Mouse (Mus musculus) limb, embryonic 13.5 days (tissue): ENCODE measurements at regions not wholly inside any gene's neighbourhood (a gene's known extent, or its start where the extent isn't known, plus 50 kb on each side); places are given as distances from the start of the nearest gene placed in this dataset.
"Not testable (repeated sequence)": the region's sequence is repeated elsewhere in the genome, so short reads cannot be mapped to it uniquely, and the experiment has no call there.

Experiments used
- ATAC-seq: fragments of 200-750 bp; cut with Nextera tagmentation; 2 replicates; pipeline ENCODE4 v1.8.0; 2017; ENCODE audit warnings: low read depth, moderate number of reproducible peaks, moderate TSS enrichment; ENCODE audit not compliant: low FRiP score
- H3K27ac ChIP-seq: fragments of 300-500 bp; sonication (generic); 2 replicates; pipeline ENCODE4 v1.5.1; 2015; ENCODE audit warnings: inconsistent platforms, mild to moderate bottlenecking, moderate library complexity
- H3K27me3 ChIP-seq: fragments of 300-500 bp; sonication (generic); 2 replicates; pipeline ENCODE4 v1.6.1; 2015; ENCODE audit warnings: mild to moderate bottlenecking, inconsistent platforms
- H3K36me3 ChIP-seq: fragments of 300-500 bp; sonication (generic); 2 replicates; pipeline ENCODE4 v1.6.1; 2015; ENCODE audit warnings: inconsistent platforms, mild to moderate bottlenecking, moderate library complexity
- H3K4me1 ChIP-seq: fragments of 300-500 bp; sonication (generic); 2 replicates; pipeline ENCODE4 v1.6.1; 2015; ENCODE audit warnings: inconsistent platforms
- H3K4me2 ChIP-seq: fragments of 300-500 bp; sonication (generic); replicated peaks from 2 replicates; pipeline ENCODE4 v1.6.1; 2015; ENCODE audit warnings: inconsistent platforms, mild to moderate bottlenecking, moderate library complexity
- H3K4me3 ChIP-seq: fragments of 300-500 bp; sonication (generic); 2 replicates; pipeline ENCODE4 v1.5.1; 2015; ENCODE audit warnings: moderate library complexity, mild to moderate bottlenecking, inconsistent platforms
- H3K9ac ChIP-seq: fragments of 300-500 bp; sonication (generic); 2 replicates; pipeline ENCODE4 v1.6.1; 2015; ENCODE audit warnings: mild to moderate bottlenecking, inconsistent platforms
- H3K9me3 ChIP-seq: fragments of 300-500 bp; sonication (generic); 2 replicates; pipeline ENCODE4 v1.6.1; 2016; ENCODE audit warnings: inconsistent platforms
- WGBS: fragments of 180-500 bp; shearing (Covaris S2); methylation state at CpG from one replicate; pipeline ENCODE4 v1.1.7; 2015; 5-methylcytosine and 5-hydroxymethylcytosine counted together

DNA sequence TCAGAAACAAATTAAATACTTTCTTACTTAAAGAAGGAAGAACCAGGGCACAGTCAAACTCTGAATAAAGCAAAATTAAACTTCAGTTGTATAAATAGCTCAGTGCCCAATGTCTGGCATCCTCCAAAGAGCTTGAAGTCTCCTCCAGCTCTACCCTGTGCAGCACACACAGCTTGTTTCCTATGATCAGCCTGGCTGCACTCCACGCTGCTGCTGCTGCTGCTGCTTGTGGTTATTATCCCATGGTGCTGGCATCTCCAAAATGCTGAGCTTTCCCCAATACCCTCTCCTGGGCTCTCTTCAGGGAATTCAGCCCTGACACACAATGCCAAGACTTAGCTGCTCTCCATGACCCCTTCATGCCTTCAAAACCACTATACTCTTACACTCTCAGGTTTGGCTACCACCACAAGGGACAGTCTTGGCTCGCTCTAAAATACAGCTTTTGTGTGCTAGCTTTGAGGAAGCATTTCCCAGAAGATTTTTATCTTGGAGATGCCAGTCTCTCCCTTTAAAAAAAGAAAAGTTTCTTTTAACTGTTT is 121.0 kb downstream of the Rab10 start:
- H3K27ac ChIP-seq, H3K9me3 ChIP-seq, H3K4me1 ChIP-seq, ATAC-seq, H3K4me2 ChIP-seq, H3K4me3 ChIP-seq, H3K9ac ChIP-seq, H3K36me3 ChIP-seq, H3K27me3 ChIP-seq: not testable (repeated sequence)
- 67% methylated on average over 2 of the region's 2 CpGs for WGBS

DNA sequence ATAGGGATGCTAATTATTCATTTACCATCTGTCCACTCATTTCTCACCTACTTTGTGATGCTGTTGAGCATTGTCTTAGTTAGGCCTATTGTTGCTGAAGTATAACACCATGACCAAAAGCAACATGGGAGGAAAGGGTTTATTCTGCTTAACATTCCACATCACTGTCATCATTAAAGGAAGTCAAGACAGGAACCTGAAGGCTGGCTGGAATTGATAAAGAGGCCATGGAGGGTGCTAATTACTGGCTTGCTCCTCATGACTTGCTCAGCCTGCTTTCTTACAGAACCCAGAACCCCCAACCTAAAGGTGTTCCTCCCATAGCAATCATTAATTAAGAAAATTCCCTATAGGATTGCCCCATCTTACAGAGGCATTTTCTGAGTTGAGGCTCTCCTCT is 121.6 kb downstream of the Rab10 start:
- Histone ChIP-seq H3K9ac (no peak overlapping the region), H3K27me3 (no peaks in the 10 kb centered on the region), H3K27ac (no peak overlapping the region), H3K4me1 (no peaks in the 10 kb centered on the region), H3K4me2 (no peak overlapping the region), H3K4me3 (no peak overlapping the region), H3K9me3 (no peaks in the 10 kb centered on the region), H3K36me3 (no peaks in the 10 kb centered on the region)
- no peak for ATAC-seq

DNA sequence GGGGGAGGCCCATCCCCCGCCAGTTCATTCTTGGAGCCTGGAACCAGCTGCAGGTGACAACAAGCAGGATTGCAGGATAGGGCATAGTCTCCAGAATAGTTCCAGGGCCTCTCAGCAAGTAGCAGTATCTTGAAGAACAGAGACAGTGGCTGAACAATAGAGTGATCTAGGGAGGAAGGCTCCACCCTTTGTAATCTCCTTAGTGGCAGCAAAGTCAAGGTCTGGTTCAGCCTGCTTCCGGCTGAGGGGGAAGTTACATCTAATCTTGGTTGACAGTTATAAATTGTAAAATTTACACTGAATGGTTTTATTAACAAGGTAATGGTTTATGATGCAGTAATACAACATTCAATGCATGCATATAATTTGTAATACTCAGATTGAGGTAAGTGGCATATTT is 136.4 kb downstream of the Rab10 start:
- Histone ChIP-seq H3K27ac (no peak overlapping the region), H3K9ac (no peak overlapping the region), H3K4me2 (no peak overlapping the region), H3K4me1 (no peaks in the 10 kb centered on the region), H3K36me3 (no peaks in the 10 kb centered on the region), H3K27me3 (no peaks in the 10 kb centered on the region), H3K9me3 (no peaks in the 10 kb centered on the region), H3K4me3 (no peak overlapping the region)
- no peak for ATAC-seq
- WGBS, result 81% methylated on average over 2 of the region's 2 CpGs

DNA sequence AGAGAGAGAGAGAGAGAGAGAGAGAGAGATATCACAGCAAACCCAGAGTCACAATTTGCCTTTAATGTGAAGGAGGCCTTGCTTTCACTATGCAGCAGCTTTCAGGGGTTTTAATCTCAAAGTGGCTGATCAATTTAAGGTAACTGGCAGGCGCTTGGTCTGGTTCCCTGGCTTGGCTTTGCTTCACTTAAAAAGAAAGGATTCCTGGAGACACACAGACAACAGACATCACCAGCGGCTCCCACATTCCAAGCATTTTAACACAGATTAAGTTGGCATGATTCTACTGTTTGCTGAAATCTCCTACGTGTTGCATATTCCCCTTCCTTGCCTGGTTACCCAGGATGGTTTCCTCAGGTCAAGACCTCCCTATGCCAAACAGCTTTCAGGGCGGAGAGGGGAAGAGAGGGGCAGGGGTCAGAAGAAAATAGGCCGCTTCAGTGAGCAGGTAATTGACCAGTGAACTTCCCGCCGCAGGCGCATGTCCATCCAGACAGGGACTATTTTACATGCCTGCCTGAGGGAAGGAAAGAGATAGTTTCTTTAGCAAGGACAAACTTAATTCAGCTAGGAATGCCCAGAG is 140.0 kb downstream of the Rab10 start:
- H3K36me3 ChIP-seq, H3K4me1 ChIP-seq, H3K4me2 ChIP-seq, H3K9ac ChIP-seq, H3K27ac ChIP-seq, H3K27me3 ChIP-seq, H3K4me3 ChIP-seq, ATAC-seq, H3K9me3 ChIP-seq: not testable (repeated sequence)
- 50% methylated on average over 8 of the region's 8 CpGs for WGBS

DNA sequence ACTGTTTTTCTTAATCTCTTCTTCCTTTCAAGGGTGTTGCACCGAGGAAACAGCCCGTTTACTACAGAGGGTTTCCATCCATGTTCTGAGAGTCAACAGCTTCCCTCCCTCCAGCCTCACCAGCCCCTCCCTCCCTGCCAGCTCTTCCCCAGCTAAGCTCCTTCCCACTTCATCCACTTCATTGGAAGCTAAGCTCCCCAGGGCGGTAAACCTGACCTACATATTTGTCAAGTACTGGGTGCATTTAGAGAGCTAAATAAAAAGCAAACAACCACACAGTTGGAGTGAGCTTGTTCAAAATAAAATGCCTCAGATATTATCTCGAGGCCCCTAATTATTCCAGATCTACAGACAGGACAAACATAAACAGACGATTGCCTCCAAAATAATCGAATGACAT is 148.1 kb downstream of the Rab10 start:
- not testable (repeated sequence) for H3K27me3 ChIP-seq, H3K4me2 ChIP-seq, H3K27ac ChIP-seq, H3K36me3 ChIP-seq, H3K4me3 ChIP-seq, H3K9me3 ChIP-seq, ATAC-seq, H3K4me1 ChIP-seq, H3K9ac ChIP-seq
- 66% methylated on average over 6 of the region's 6 CpGs for WGBS

DNA sequence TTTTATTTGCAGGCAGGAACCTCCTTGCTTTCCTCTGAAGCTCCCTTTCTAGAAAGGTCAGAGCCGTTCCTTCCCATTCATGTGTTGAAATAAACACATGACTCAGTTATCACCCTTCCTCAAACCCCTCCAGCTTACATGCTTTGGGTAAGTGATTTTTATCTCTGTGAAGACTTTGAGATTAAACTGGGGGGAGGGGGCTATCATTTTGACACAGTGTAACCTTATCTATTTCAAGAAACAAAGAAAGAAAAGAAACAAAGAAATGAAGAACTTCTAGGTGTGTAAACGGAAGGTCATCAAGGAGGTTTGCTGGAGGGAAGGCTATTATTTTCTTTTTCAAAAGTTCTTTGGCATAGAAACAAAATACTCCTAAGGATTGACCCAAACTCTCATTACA is 151.0 kb downstream of the Rab10 start:
- not testable (repeated sequence) for H3K9me3 ChIP-seq, H3K4me3 ChIP-seq, H3K9ac ChIP-seq, ATAC-seq, H3K4me1 ChIP-seq, H3K4me2 ChIP-seq, H3K27me3 ChIP-seq, H3K27ac ChIP-seq, H3K36me3 ChIP-seq
- 78% methylated on average over 2 of the region's 2 CpGs for WGBS

DNA sequence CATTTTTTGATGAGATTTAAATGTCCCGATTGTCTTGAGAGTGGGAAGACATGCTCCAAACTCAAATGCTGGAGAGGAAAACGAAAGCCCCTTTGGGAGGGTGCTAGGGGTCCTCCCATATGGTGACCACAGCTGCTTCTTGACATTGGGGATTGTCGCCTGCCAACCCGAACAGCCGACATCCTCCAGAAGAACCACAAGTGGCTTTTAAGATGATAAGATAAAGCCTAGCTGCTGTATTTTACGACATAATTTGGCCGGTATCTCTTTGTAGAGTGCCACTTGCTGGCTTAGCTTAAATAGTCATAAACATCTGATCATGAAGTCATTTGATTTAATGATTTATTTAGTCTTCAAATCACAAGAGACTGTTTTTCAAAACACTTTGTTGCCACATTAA is 156.1 kb downstream of the Rab10 start:
- not testable (repeated sequence) for H3K27me3 ChIP-seq, H3K9ac ChIP-seq, H3K4me3 ChIP-seq, ATAC-seq, H3K27ac ChIP-seq, H3K9me3 ChIP-seq, H3K4me2 ChIP-seq, H3K36me3 ChIP-seq, H3K4me1 ChIP-seq
- 44% methylated on average over 7 of the region's 7 CpGs for WGBS

DNA sequence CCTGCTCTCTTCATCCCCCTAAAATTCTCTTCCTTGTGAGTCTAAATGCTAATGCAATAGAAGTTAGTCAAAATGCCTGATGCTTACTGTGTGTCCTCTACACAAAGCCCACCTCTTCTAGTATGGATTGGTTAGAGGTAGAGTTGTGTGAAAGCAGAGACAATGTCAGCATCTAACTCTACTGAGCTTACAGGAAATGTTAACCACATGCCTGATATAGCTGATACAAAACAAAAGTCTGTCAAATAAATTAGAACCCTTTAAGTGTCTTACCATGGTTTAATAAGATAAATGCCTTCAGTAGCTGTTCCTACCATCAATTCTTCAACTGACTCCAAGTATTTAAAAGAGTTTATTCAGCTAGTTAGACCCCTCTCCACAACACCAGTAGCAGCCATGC is 177.2 kb downstream of the Rab10 start:
- H3K4me1 ChIP-seq, H3K4me2 ChIP-seq, H3K27ac ChIP-seq, H3K9me3 ChIP-seq, H3K27me3 ChIP-seq, H3K36me3 ChIP-seq, H3K4me3 ChIP-seq, ATAC-seq, H3K9ac ChIP-seq: not testable (repeated sequence)

DNA sequence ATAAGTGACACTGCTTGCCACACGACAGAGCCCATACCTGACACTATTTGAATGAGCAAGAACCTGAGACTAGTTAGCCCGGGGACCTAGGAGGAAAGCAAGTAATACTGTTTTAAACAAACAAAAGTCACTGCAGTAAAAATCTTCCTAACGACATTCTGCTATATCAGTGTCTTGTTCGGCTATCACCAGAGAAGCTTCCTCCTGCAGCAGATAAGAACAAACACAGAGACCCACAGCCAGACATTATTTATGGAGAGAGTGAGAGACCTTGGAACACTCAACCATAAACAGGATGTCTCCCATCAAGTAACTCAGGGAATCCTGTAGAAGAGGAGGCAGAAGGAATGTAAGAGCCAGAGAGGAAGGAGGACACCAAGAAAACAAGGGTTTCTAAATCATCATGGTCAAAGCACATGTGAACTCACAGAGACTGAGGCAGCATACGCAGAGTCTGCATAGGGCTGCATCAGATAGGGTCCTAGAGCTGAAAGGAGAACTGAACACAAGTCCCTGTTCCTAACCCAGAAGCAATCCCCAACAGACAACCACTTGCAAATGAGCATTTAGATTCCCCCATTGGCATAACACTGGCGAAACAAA is 178.5 kb downstream of the Rab10 start:
- WGBS, result 77% methylated on average over 6 of the region's 6 CpGs
- H3K27ac ChIP-seq, H3K9ac ChIP-seq, H3K4me3 ChIP-seq, ATAC-seq, H3K9me3 ChIP-seq, H3K4me2 ChIP-seq, H3K36me3 ChIP-seq, H3K27me3 ChIP-seq, H3K4me1 ChIP-seq: not testable (repeated sequence)

DNA sequence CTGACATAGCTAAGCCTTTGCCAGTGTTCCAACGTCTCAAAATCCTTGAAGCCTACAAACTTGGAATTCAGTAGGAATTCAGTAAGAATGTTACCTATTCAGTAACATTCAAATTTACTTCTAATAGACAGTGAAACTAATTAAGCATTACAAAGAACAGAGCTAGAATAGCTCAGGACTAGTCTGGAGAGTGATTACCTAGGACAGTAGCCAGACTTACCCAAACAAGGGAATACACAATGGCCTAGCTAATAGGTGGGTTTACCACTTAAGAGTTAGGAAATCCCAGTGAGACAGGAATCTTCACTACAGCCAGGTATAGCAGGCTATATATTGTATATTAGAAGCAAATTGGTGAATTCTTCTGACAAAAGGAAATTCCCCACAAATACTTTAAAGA is 182.4 kb downstream of the Rab10 start:
- not testable (repeated sequence) for H3K9me3 ChIP-seq, ATAC-seq, H3K27ac ChIP-seq, H3K27me3 ChIP-seq, H3K36me3 ChIP-seq, H3K4me3 ChIP-seq, H3K4me1 ChIP-seq, H3K9ac ChIP-seq, H3K4me2 ChIP-seq
- WGBS, result 61% methylated on average over 1 of the region's 1 CpGs

DNA sequence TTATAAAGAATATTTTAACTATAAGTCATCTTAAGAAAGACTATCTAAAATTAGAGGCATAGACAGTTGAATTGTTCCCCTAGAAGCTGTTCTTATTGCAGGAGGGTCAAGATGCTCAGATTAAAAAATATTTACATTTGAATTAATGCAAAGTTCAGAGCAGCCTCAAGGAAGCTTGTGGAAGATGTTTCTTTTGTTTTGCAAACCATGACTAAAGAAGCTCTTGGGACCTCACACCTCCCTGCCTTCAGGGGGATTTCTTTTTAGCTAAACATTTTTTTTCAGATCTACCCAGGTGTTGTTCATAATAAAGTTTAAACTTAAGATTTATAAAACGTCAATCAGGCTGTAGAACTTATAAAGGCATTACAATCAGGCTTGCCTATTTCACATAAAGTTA is 185.7 kb downstream of the Rab10 start:
- no peak overlapping the region for H3K9ac ChIP-seq
- H3K9me3 ChIP-seq, result no peaks in the 10 kb centered on the region
- no peaks in the 10 kb centered on the region for H3K4me1 ChIP-seq
- no peak overlapping the region for H3K4me3 ChIP-seq
- ATAC-seq, result no peak
- H3K27me3 ChIP-seq, result no peaks in the 10 kb centered on the region
- no peaks in the 10 kb centered on the region for H3K36me3 ChIP-seq
- no peak overlapping the region for H3K4me2 ChIP-seq
- 44% methylated on average over 1 of the region's 1 CpGs for WGBS
- no peak overlapping the region for H3K27ac ChIP-seq

DNA sequence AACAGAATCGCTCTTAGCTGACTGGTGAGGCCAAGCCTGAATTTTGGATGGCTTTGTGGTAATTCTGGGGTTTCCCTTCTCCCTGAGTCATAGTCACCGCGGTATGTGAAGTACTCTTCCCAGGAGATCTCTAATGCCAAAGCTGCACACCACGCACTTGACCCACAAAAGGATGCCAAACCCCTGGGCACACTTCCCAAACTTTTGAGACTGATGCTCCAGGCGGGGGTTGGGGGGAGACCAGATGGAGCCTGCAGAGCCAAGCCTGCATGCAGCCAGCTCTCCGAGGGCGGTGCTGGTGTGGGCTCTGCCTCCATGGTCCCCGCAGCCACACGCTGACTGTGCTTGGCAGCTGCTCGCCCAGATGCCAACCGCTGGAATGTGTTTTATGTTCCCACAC is 199.2 kb downstream of the Rab10 start:
- 67% methylated on average over 11 of the region's 11 CpGs for WGBS
- H3K4me3 ChIP-seq, H3K27ac ChIP-seq: not testable (repeated sequence)

DNA sequence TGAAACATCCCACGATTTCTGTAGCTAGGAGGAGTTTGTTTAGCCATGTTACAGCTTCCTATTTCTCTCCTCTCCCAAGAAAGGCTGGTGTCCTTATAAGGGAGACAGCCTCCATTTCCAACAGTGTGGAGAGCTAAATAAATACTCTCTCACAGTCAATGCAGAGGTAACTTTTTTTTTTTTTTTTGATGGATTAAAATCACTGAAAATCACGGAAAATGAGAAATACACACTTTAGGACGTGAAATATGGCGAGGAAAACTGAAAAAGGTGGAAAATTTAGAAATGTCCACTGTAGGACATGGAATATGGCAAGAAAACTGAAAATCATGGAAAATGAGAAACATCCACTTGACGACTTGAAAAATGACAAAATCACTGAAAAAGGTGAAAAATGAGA is 200.1 kb downstream of the Rab10 start:
- not testable (repeated sequence) for H3K9me3 ChIP-seq, H3K36me3 ChIP-seq, H3K4me3 ChIP-seq, H3K27me3 ChIP-seq, ATAC-seq, H3K27ac ChIP-seq, H3K9ac ChIP-seq, H3K4me1 ChIP-seq, H3K4me2 ChIP-seq
- WGBS, result 82% methylated on average over 5 of the region's 5 CpGs

More for the DNA sequence above, 199.2 kb downstream of the Rab10 start:
- ATAC-seq, H3K4me2 ChIP-seq, H3K9me3 ChIP-seq, H3K27me3 ChIP-seq, H3K4me1 ChIP-seq, H3K9ac ChIP-seq, H3K36me3 ChIP-seq: not testable (repeated sequence)
